Mouse (Mus musculus): ENCODE data around the gene Dtx4.

GRCm38 (mm10) chr19:12493453-12494186, 7.6 kb downstream of the Dtx4 start:
- no peak for TF ChIP-seq CTCF (IDR thresholded peaks at IDR 0.05; ENCODE audit: borderline replicate concordance, control insufficient read depth, extremely low read depth, insufficient read depth, low read length, poor library complexity)
- TF ChIP-seq POLR2A (IDR thresholded peaks at IDR 0.05; ENCODE audit: control insufficient read depth, extremely low read depth, insufficient read depth, low read length, poor library complexity): no peak

Measured in thymus, adult 2 months (tissue).